Mouse (Mus musculus) retina, postnatal 1 day (tissue): ENCODE data around the gene Tpmt.
A peak's percentile ranks its signal among the peaks of the same experiment; 100 is the strongest.

Source experiments
- DNase-seq: peaks from one replicate; pipeline ENCODE4 v3.0.0-alpha.2; 2012

The Tpmt gene

GRCm38 (mm10) chr13:47044617-47044947 lies at the start of gene Tpmt:
Tpmt (minus strand) TSS chr13:47044737.
- DNase-seq: no peak

- DNase-seq: no peak
Observed at GRCm38 (mm10) chr13:47093791-47094190, 49.3 kb upstream of the Tpmt start.

- no peak for DNase-seq
Observed at GRCm38 (mm10) chr13:47089271-47089670, 44.7 kb upstream of the Tpmt start.

GRCm38 (mm10) chr13:47088433-47088832 lies 43.9 kb upstream of the Tpmt start:
- no peak for DNase-seq

GRCm38 (mm10) chr13:47080905-47081505 lies 36.5 kb upstream of the Tpmt start:
- no peak for DNase-seq

- peak; percentile 40 for DNase-seq
Observed at GRCm38 (mm10) chr13:47078799-47079198, 34.3 kb upstream of the Tpmt start.

- no peak for DNase-seq
Observed at GRCm38 (mm10) chr13:47077367-47077766, 32.8 kb upstream of the Tpmt start.

GRCm38 (mm10) chr13:47076156-47076555 lies 31.6 kb upstream of the Tpmt start:
- no peak for DNase-seq

GRCm38 (mm10) chr13:47072484-47072883 lies 27.9 kb upstream of the Tpmt start:
- DNase-seq: peak; percentile 91

GRCm38 (mm10) chr13:47071871-47072270 lies 27.3 kb upstream of the Tpmt start:
- DNase-seq: no peak

- peak; percentile 22 for DNase-seq
Observed at GRCm38 (mm10) chr13:47070329-47071080, 26.0 kb upstream of the Tpmt start.

GRCm38 (mm10) chr13:47067001-47067400 lies 22.5 kb upstream of the Tpmt start:
- DNase-seq: no peak

GRCm38 (mm10) chr13:47066516-47066915 lies 22.0 kb upstream of the Tpmt start:
- DNase-seq: no peak

- DNase-seq: no peak
Observed at GRCm38 (mm10) chr13:47063985-47064760, 19.6 kb upstream of the Tpmt start.

GRCm38 (mm10) chr13:47062756-47063155 lies 18.2 kb upstream of the Tpmt start:
- DNase-seq: no peak

- no peak for DNase-seq
Observed at GRCm38 (mm10) chr13:47056781-47057180, 12.2 kb upstream of the Tpmt start.

GRCm38 (mm10) chr13:47056126-47056525 lies 11.6 kb upstream of the Tpmt start:
- DNase-seq: no peak

- DNase-seq: peak; percentile 88
Observed at GRCm38 (mm10) chr13:47053971-47054370, 9.4 kb upstream of the Tpmt start.

- no peak for DNase-seq
Observed at GRCm38 (mm10) chr13:47050009-47050408, 5.5 kb upstream of the Tpmt start.

GRCm38 (mm10) chr13:47047996-47048395 lies 3.5 kb upstream of the Tpmt start:
- DNase-seq: no peak

- peak; percentile 38 for DNase-seq
Observed at GRCm38 (mm10) chr13:47043833-47044616, 512 bp downstream of the Tpmt start.

- DNase-seq: peak; percentile 99
Observed at GRCm38 (mm10) chr13:47043030-47043680, 1.4 kb downstream of the Tpmt start, which contains the start of gene Kdm1b. Kdm1b (plus strand) TSS chr13:47043499.
